17 mouse cellular contexts compared by ENCODE assay signal in the genomic region with DNA sequence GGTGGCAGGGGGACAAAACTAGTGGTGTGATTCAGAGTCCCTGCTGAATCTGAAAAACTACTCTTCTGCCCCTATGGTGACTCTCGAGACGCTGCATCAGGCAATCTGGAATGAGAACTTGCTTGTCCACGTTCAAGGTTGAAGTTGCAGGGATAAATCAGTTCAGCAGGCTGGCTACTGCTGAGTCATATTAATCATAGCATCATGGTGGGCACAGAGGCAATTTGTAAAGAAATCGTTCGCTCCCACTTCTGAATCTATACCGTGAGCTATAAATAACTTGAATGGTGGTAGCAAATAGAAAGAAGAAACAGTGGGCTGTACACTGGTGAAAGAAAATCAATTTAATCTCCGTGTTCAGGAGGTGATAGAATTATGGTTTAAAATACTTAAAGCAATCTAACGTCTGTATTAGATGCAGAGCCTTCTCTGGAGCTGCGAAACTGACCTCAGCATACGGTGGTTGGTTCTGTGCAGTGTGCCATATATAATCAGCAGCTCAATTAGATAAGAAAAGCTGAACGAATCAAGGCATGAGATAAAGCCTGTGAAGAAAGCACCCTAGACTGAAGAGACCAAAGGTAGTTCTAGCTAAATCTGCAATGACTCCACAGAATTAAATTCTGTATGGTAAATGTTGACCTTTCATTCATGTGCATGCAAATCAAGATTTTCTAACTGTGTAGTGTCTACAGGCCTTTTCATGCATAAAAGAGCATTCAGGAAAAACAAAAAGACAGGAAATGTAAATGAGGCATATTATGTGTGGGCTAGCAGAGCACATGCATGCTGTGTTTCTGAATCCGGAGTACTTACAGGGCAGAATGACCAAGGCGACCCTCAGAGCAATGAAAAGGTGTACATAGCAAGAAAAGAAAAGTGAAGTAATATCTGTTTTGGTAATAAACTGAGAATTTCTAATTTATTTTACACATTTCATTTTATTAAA.
DNase-seq lines count a peak whose midpoint lies in the region; ATAC-seq lines count a peak whose summit lies in the region.
"Had no signal": no experiment of that assay in that cellular context is flagged by ENCODE, and none has a peak within 500 bp of the region (broad histone marks: within the 10 kb centered on the region; RNA-seq: fewer than 3 reads in every experiment).

No protein-coding gene starts in this region.

- ATAC-seq in forebrain, embryonic 12.5 days (ENCODE audit: low FRiP score), result peak; percentile 81
- ATAC-seq in forebrain, embryonic 16.5 days, result peak; percentile 85
- peak; percentile 84 for ATAC-seq in neural tube, embryonic 13.5 days (ENCODE audit: low read depth)
- ATAC-seq: liver, embryonic 12.5 days had no signal

- no peak overlapping the region for H3K4me3 ChIP-seq in forebrain, embryonic 12.5 days (replicated peaks)
- H3K4me3 ChIP-seq in forebrain, embryonic 16.5 days (replicated peaks; ENCODE audit: low read length), result no peak overlapping the region
- no peak overlapping the region for H3K4me3 ChIP-seq in neural tube, embryonic 13.5 days
- H3K4me3 ChIP-seq: erythroblast, embryonic 14.5 days; liver, embryonic 12.5 days; lung, embryonic 15.5 days had no signal

- no peaks in the 10 kb centered on the region for H3K9me3 ChIP-seq in forebrain, embryonic 12.5 days
- no peaks in the 10 kb centered on the region for H3K9me3 ChIP-seq in forebrain, embryonic 16.5 days (ENCODE audit: control insufficient read depth, low read length)
- no peaks in the 10 kb centered on the region for H3K9me3 ChIP-seq in neural tube, embryonic 13.5 days
- H3K9me3 ChIP-seq: liver, embryonic 12.5 days; lung, embryonic 15.5 days had no signal

- 0 out of 2 replicates have a peak overlapping the region, but pooled peaks have one; percentile 15 for H3K4me2 ChIP-seq in forebrain, embryonic 12.5 days
- no peak overlapping the region for H3K4me2 ChIP-seq in forebrain, embryonic 16.5 days (ENCODE audit: low read length)
- H3K4me2 ChIP-seq in neural tube, embryonic 13.5 days, result peak overlapping the region; percentile 28
- H3K4me2 ChIP-seq: heart, embryonic 11.5 days; liver, embryonic 12.5 days; lung, embryonic 15.5 days had no signal

- H3K36me3 ChIP-seq in forebrain, embryonic 12.5 days (replicated peaks), result no peaks in the 10 kb centered on the region
- H3K36me3 ChIP-seq in forebrain, embryonic 16.5 days (ENCODE audit: control insufficient read depth, insufficient read depth), result no peaks in the 10 kb centered on the region
- H3K36me3 ChIP-seq in neural tube, embryonic 13.5 days, result no peaks in the 10 kb centered on the region
- H3K36me3 ChIP-seq: liver, embryonic 12.5 days; lung, embryonic 15.5 days had no signal

- 37% methylated on average over 13 of the region's 13 CpGs for whole genome bisulfite sequencing in forebrain, embryonic 12.5 days
- WGBS in forebrain, embryonic 16.5 days, result 26% methylated on average over 13 of the region's 13 CpGs
- WGBS in neural tube, embryonic 13.5 days, result 24% methylated on average over 13 of the region's 13 CpGs

- no peak overlapping the region for H3K9ac ChIP-seq in forebrain, embryonic 12.5 days
- H3K9ac ChIP-seq in forebrain, embryonic 16.5 days (replicated peaks; ENCODE audit: low read depth, low read length), result no peak overlapping the region
- no peak overlapping the region; the same call in 1 of the 2 replicates for H3K9ac ChIP-seq in neural tube, embryonic 13.5 days
- H3K9ac ChIP-seq: liver, embryonic 12.5 days; lung, embryonic 15.5 days had no signal

- no peaks in the 10 kb centered on the region for H3K27me3 ChIP-seq in forebrain, embryonic 12.5 days
- no peaks in the 10 kb centered on the region for H3K27me3 ChIP-seq in forebrain, embryonic 16.5 days (replicated peaks; ENCODE audit: control insufficient read depth, insufficient read depth, low read length)
- no peaks in the 10 kb centered on the region for H3K27me3 ChIP-seq in neural tube, embryonic 13.5 days
- H3K27me3 ChIP-seq: liver, embryonic 12.5 days; lung, embryonic 15.5 days had no signal

- DNase-seq in mesoderm, embryonic 11.5 days (ENCODE audit: low read depth, low spot score), result peak; percentile 26
- DNase-seq in embryo, embryonic 10.5 days (ENCODE audit: low spot score), result no peak
- DNase-seq in heart, adult 8-10 months (ENCODE audit: low spot score), result no peak
- no peak for DNase-seq in spleen, postnatal 36 days (ENCODE audit: low spot score in 2 of 2)
- DNase-seq: adrenal gland, postnatal 14 days; cerebellum, adult 18-20 months; cerebellum, postnatal 36 days; gastrocnemius, postnatal 25 days; heart, postnatal 14 days; thymus, adult 2 months had no signal

- H3K27ac ChIP-seq in forebrain, embryonic 12.5 days, result no peak overlapping the region
- no peak overlapping the region for H3K27ac ChIP-seq in forebrain, embryonic 16.5 days (ENCODE audit: low read length)
- H3K27ac ChIP-seq in neural tube, embryonic 13.5 days (replicated peaks), result peak overlapping the region; percentile 59; the same call in 1 of the 2 replicates
- H3K27ac ChIP-seq: liver, embryonic 12.5 days; lung, embryonic 15.5 days had no signal

- H3K4me1 ChIP-seq in forebrain, embryonic 12.5 days, result peaks cover 12% of the 10 kb centered on the region
- peaks cover 6% of the 10 kb centered on the region for H3K4me1 ChIP-seq in forebrain, embryonic 16.5 days (replicated peaks; ENCODE audit: control insufficient read depth, insufficient read depth, low read length)
- H3K4me1 ChIP-seq in neural tube, embryonic 13.5 days (replicated peaks), result peaks cover 13% of the 10 kb centered on the region
- H3K4me1 ChIP-seq: liver, embryonic 12.5 days; lung, embryonic 15.5 days had no signal
